Mouse (Mus musculus) left cerebral cortex, postnatal 14 days (tissue): ENCODE data around the gene Atf3. TPM values are rescaled to one million over a fixed set of nuclear protein-coding genes. Genes with fewer than 3 reads are reported as not detected.

Source experiments
- DNase-seq, 2 experiments: peaks; one replicate each; pipeline ENCODE4 v3.0.0; 2021 to 2022; ENCODE audit warnings: low spot score in 2 of 2, mixed read lengths in 1 of 2
- intact Hi-C: fragments of 180-260 bp; cut with DNase I; formaldehyde crosslinking; loops from one replicate; pipeline ENCODE4 v1.15.1; 2025
- total RNA-seq, 2 experiments: library from RNA; stranded (reverse); gene quantifications; 2 replicates each; pipeline ENCODE4 v1.2.3; 2021

The Atf3 gene
- total RNA-seq, 2 experiments from 2014 or later = 0.51 to 0.59 TPM

GRCm38 (mm10) chr1:191122744-191123143, 95.1 kb downstream of the Atf3 start:
- peak in 1 of 2 experiments; percentile 59 for DNase-seq
- intact Hi-C loops = no loop called here

Other genes with a start within 250 kb of the Atf3 start
- gene Vash2, start 238.7 kb downstream of the Atf3 start, total RNA-seq = 1 to 10 TPM; 3.3 to 4.4 TPM
- gene Flvcr1, start 191.9 kb downstream of the Atf3 start, total RNA-seq = 10 to 100 TPM; 15.7 to 16.1 TPM
- gene Spata45, start 181.4 kb downstream of the Atf3 start, total RNA-seq = not detected
- 10 to 100 TPM; 29.9 to 30.7 TPM for gene Tatdn3, start 155.1 kb downstream of the Atf3 start, total RNA-seq
- under 1 TPM; 0.70 to 0.88 TPM for gene Nsl1, start 155.0 kb downstream of the Atf3 start, total RNA-seq
- under 1 TPM; 0.62 to 0.74 TPM for gene Batf3, start 120.2 kb downstream of the Atf3 start, total RNA-seq
- gene Fam71a, start 53.2 kb downstream of the Atf3 start, total RNA-seq = not detected
- 10 to 100 TPM; 68.6 to 70.4 TPM for gene Nenf, start 100.2 kb upstream of the Atf3 start, total RNA-seq
- 1 to 10 TPM; 8.6 to 9.2 TPM for gene Tmem206, start 107.9 kb upstream of the Atf3 start, total RNA-seq
- gene Ppp2r5a, start 185.2 kb upstream of the Atf3 start, total RNA-seq = 10 to 100 TPM; 80.3 to 80.7 TPM